9 mouse cellular contexts compared by ENCODE assay signal in genomic region chr2:167004099-167004854, GRCm38 (mm10). TPM values are rescaled to one million over a fixed set of nuclear protein-coding genes. Genes with fewer than 3 reads are reported as not detected.
DNase-seq lines count a peak whose midpoint lies in the region; ATAC-seq and TF ChIP-seq lines count a peak whose summit lies in the region.
"Had no signal": no experiment of that assay in that cellular context is flagged by ENCODE, and none has a peak within 500 bp of the region (broad histone marks: within the 10 kb centered on the region; RNA-seq: fewer than 3 reads in every experiment).

No protein-coding gene starts in this region.

- H3K79me2 ChIP-seq in MEL (ENCODE audit: control insufficient read depth, insufficient read depth, low read length, poor library complexity) = no peaks in the 10 kb centered on the region

- H3K4me2 ChIP-seq in intestine, embryonic 14.5 days (ENCODE audit: low read length) = no peak overlapping the region
- no peak overlapping the region for H3K4me2 ChIP-seq in intestine, embryonic 16.5 days (ENCODE audit: low read depth, low read length)
- H3K4me2 ChIP-seq in lung, postnatal 0 days (replicated peaks; ENCODE audit: low read depth, low read length) = no peak overlapping the region
- H3K4me2 ChIP-seq: neural tube, embryonic 12.5 days had no signal

- no peak for TF ChIP-seq POLR2A in MEL (IDR thresholded peaks at IDR 0.05; ENCODE audit: control insufficient read depth in 1 of 2, insufficient read depth in 1 of 2, low read depth in 1 of 2, low read length in 2 of 2, poor library complexity in 1 of 2)

- DNase-seq in intestine, embryonic 14.5 days (ENCODE audit: low spot score) = peak; percentile 55
- peak; percentile 87 for DNase-seq in MEL (ENCODE audit: low read depth, low spot score)
- DNase-seq in cerebellum, adult 11-12 months = peak; percentile 63
- DNase-seq in gastrocnemius, adult 2 months = peak; percentile 62
- DNase-seq in layer of hippocampus, adult 18-20 months (ENCODE audit: low spot score in 2 of 2) = peak; percentile 59 to 87
- peak; percentile 89 for DNase-seq in lung, postnatal 0 days (ENCODE audit: low spot score)
- peak; percentile 43 for DNase-seq in spleen, adult 12 weeks (ENCODE audit: low spot score)

- H3K36me3 ChIP-seq in intestine, embryonic 14.5 days (ENCODE audit: control insufficient read depth, insufficient read depth, low read length) = no peaks in the 10 kb centered on the region
- H3K36me3 ChIP-seq in intestine, embryonic 16.5 days (ENCODE audit: control insufficient read depth, insufficient read depth, low read length) = no peaks in the 10 kb centered on the region
- H3K36me3 ChIP-seq in MEL (ENCODE audit: control insufficient read depth in 1 of 2, insufficient read depth in 2 of 2, low read length in 2 of 2) = no peaks in the 10 kb centered on the region
- no peaks in the 10 kb centered on the region for H3K36me3 ChIP-seq in lung, postnatal 0 days (ENCODE audit: insufficient read depth, low read length)
- H3K36me3 ChIP-seq: neural tube, embryonic 12.5 days had no signal

- no peaks in the 10 kb centered on the region for H3K27me3 ChIP-seq in intestine, embryonic 14.5 days (replicated peaks; ENCODE audit: control insufficient read depth, insufficient read depth, low read length)
- no peaks in the 10 kb centered on the region; the same call in 1 of the 2 replicates for H3K27me3 ChIP-seq in intestine, embryonic 16.5 days (replicated peaks; ENCODE audit: control insufficient read depth, insufficient read depth, low read length)
- H3K27me3 ChIP-seq in MEL (ENCODE audit: control insufficient read depth in 1 of 2, insufficient read depth in 2 of 2, low read length in 2 of 2) = peaks cover 2 to 3% of the 10 kb centered on the region in 2 experiments; a peak in 1 of 4 replicates
- H3K27me3 ChIP-seq in lung, postnatal 0 days (replicated peaks; ENCODE audit: insufficient read depth, low read length) = no peaks in the 10 kb centered on the region
- H3K27me3 ChIP-seq: neural tube, embryonic 12.5 days had no signal

- H3K9ac ChIP-seq in intestine, embryonic 14.5 days (ENCODE audit: low read length) = no peak overlapping the region
- no peak overlapping the region for H3K9ac ChIP-seq in intestine, embryonic 16.5 days (ENCODE audit: low read depth, low read length)
- no peak overlapping the region for H3K9ac ChIP-seq in MEL (ENCODE audit: control insufficient read depth, low read depth, low read length, poor library complexity, severe bottlenecking)
- H3K9ac ChIP-seq in lung, postnatal 0 days (replicated peaks; ENCODE audit: low read depth) = no peak overlapping the region
- H3K9ac ChIP-seq: neural tube, embryonic 12.5 days had no signal

- ATAC-seq in intestine, embryonic 14.5 days (replicated peaks; ENCODE audit: low FRiP score, low TSS enrichment, low read depth) = no peak
- no peak; the same call in 1 of the 2 replicates for ATAC-seq in intestine, embryonic 16.5 days
- peak; percentile 66 for ATAC-seq in lung, postnatal 0 days

- H3K4me1 ChIP-seq in intestine, embryonic 14.5 days (replicated peaks; ENCODE audit: control insufficient read depth, insufficient read depth, low read length) = no peaks in the 10 kb centered on the region
- no peaks in the 10 kb centered on the region for H3K4me1 ChIP-seq in intestine, embryonic 16.5 days (ENCODE audit: control insufficient read depth, insufficient read depth, low read length)
- H3K4me1 ChIP-seq in MEL (ENCODE audit: control insufficient read depth in 1 of 2, insufficient read depth in 2 of 2, low read length in 2 of 2) = peaks cover 0 to 3% of the 10 kb centered on the region in 2 experiments; a peak in 2 of 4 replicates
- no peaks in the 10 kb centered on the region for H3K4me1 ChIP-seq in lung, postnatal 0 days (ENCODE audit: insufficient read depth, low read depth, low read length)
- H3K4me1 ChIP-seq: neural tube, embryonic 12.5 days had no signal

- H3K9me3 ChIP-seq in intestine, embryonic 14.5 days (ENCODE audit: control insufficient read depth, low read length) = no peaks in the 10 kb centered on the region
- no peaks in the 10 kb centered on the region for H3K9me3 ChIP-seq in intestine, embryonic 16.5 days (ENCODE audit: control insufficient read depth, low read length)
- no peaks in the 10 kb centered on the region for H3K9me3 ChIP-seq in MEL (replicated peaks; ENCODE audit: insufficient read depth, low read length)
- H3K9me3 ChIP-seq in lung, postnatal 0 days (ENCODE audit: low read length) = no peaks in the 10 kb centered on the region
- H3K9me3 ChIP-seq: neural tube, embryonic 12.5 days had no signal

- TF ChIP-seq EP300 in MEL (IDR thresholded peaks at IDR 0.05; ENCODE audit: low read depth in 1 of 2, low read length in 2 of 2) = no peak
- TF ChIP-seq EP300 in lung, postnatal 0 days (IDR thresholded peaks at IDR 0.05) = no peak

- 43% methylated on average over 8 of the region's 8 CpGs for WGBS in intestine, embryonic 14.5 days
- WGBS in intestine, embryonic 16.5 days = 43% methylated on average over 8 of the region's 8 CpGs
- 45% methylated on average over 8 of the region's 8 CpGs for WGBS in lung, postnatal 0 days

- peak; percentile 48 to 85 (median 75) for TF ChIP-seq CTCF in MEL (IDR thresholded peaks at IDR 0.05 in 2 of 3, conservative IDR thresholded peaks at IDR 0.05 in 1 of 3; ENCODE audit: control insufficient read depth in 1 of 3, insufficient read depth in 1 of 3, low read depth in 2 of 3, low read length in 3 of 3, poor library complexity in 1 of 3, severe bottlenecking in 1 of 3)
- TF ChIP-seq CTCF in gastrocnemius, adult 2 months (IDR thresholded peaks at IDR 0.05) = peak; percentile 83
- peak; percentile 87 for TF ChIP-seq CTCF in lung, postnatal 0 days (IDR thresholded peaks at IDR 0.05)

- H3K27ac ChIP-seq in intestine, embryonic 14.5 days (ENCODE audit: low read depth) = no peak overlapping the region
- H3K27ac ChIP-seq in intestine, embryonic 16.5 days (ENCODE audit: low read length) = no peak overlapping the region
- no peak overlapping the region for H3K27ac ChIP-seq in MEL (ENCODE audit: control insufficient read depth, low read depth, low read length)
- peak overlapping the region; percentile 70 for H3K27ac ChIP-seq in gastrocnemius, adult 2 months
- H3K27ac ChIP-seq in lung, postnatal 0 days (ENCODE audit: low read length) = no peak overlapping the region
- H3K27ac ChIP-seq: neural tube, embryonic 12.5 days had no signal

- intact Hi-C loops in gastrocnemius, adult 2 months (cut with DNase I) = loop anchor here (1.0 kb wide), 1 partner anchor 48 kb away; no protein-coding TSS in a partner anchor

- TF ChIP-seq RAD21 in MEL (IDR thresholded peaks at IDR 0.05; ENCODE audit: low read depth, low read length) = peak; percentile 86

- no peak overlapping the region for H3K4me3 ChIP-seq in intestine, embryonic 14.5 days (ENCODE audit: low read depth, low read length)
- no peak overlapping the region for H3K4me3 ChIP-seq in intestine, embryonic 16.5 days (ENCODE audit: low read length)
- no peak overlapping the region for H3K4me3 ChIP-seq in MEL (ENCODE audit: control insufficient read depth in 1 of 2, insufficient read depth in 1 of 2, low read depth in 2 of 2, low read length in 2 of 2)
- H3K4me3 ChIP-seq in gastrocnemius, adult 2 months = peak overlapping the region; percentile 31
- no peak overlapping the region for H3K4me3 ChIP-seq in lung, postnatal 0 days (ENCODE audit: low read depth, low read length)
- H3K4me3 ChIP-seq: neural tube, embryonic 12.5 days had no signal

TF ChIP-seq in MEL, 35 proteins besides CTCF, POLR2A, EP300 and RAD21 (continues in another document):
- TF ChIP-seq USF1 (IDR thresholded peaks at IDR 0.05; ENCODE audit: low read depth, low read length) (no peak), NRF1 (IDR thresholded peaks at IDR 0.05; ENCODE audit: insufficient read depth, low read depth, low read length, poor library complexity, severe bottlenecking) (no peak), MYB (IDR thresholded peaks at IDR 0.05; ENCODE audit: low read depth, low read length) (no peak), TAL1 (IDR thresholded peaks at IDR 0.05; ENCODE audit: low read length) (no peak), ETS1 (IDR thresholded peaks at IDR 0.05; ENCODE audit: low read depth, low read length) (no peak), GATA1 (IDR thresholded peaks at IDR 0.05; ENCODE audit: low read depth, low read length) (no peak), MEF2A (IDR thresholded peaks at IDR 0.05; ENCODE audit: extremely low read depth, insufficient replicate concordance, low read depth, low read length, poor library complexity, severe bottlenecking) (no peak)

RNA-seq across cellular contexts. Expression of gene Stau1, which starts 8.2 kb away (rescaled TPM):
- polyA plus RNA-seq in intestine, embryonic 14.5 days (2014; fragmentation: Nextera tagmentation; extraction: Ambion mirVana) = 68.8 and 77.3 TPM in 2 replicates
- 60.2 and 61.2 TPM in 2 replicates for polyA plus RNA-seq in intestine, embryonic 16.5 days (2015; fragmentation: Nextera tagmentation; extraction: Ambion mirVana)
- 14.3 and 15.1 TPM in 2 replicates for total RNA-seq in MEL (2012; rRNA removed)
- 10 to 100 TPM in 1 of 2 experiments, not detected in 1; 48.1 TPM for polyA plus RNA-seq in MEL (2012; ENCODE audit: insufficient read depth in 1 of 2, insufficient read length in 2 of 2, low read depth in 1 of 2, low replicate concordance in 2 of 2, missing spikeins in 1 of 2)
- 10 to 100 TPM; 35.3 to 37.0 TPM for total RNA-seq in gastrocnemius, adult 2 months (2021)
- total RNA-seq in layer of hippocampus, adult 18-20 months (2021) = 10 to 100 TPM; 64.0 to 69.7 TPM
- polyA plus RNA-seq in lung, postnatal 0 days (2015; fragmentation: Nextera tagmentation; extraction: Ambion mirVana) = 48.3 and 55.0 TPM in 2 replicates

RNA-seq across cellular contexts. Expression of gene Ddx27, which starts 10.7 kb away (rescaled TPM):
- polyA plus RNA-seq in intestine, embryonic 14.5 days (2014; fragmentation: Nextera tagmentation; extraction: Ambion mirVana) = 47.0 and 50.9 TPM in 2 replicates
- 40.9 and 45.7 TPM in 2 replicates for polyA plus RNA-seq in intestine, embryonic 16.5 days (2015; fragmentation: Nextera tagmentation; extraction: Ambion mirVana)
- total RNA-seq in MEL (2012; rRNA removed) = 125 and 143 TPM in 2 replicates
- 100 to 1,000 TPM in 1 of 2 experiments, 10 to 100 TPM in 1; 61.7 to 181 TPM for polyA plus RNA-seq in MEL (2012; ENCODE audit: insufficient read depth in 1 of 2, insufficient read length in 2 of 2, low read depth in 1 of 2, low replicate concordance in 2 of 2, missing spikeins in 1 of 2)
- 10 to 100 TPM in 1 of 2 experiments, 1 to 10 TPM in 1; 9.3 to 10.1 TPM for total RNA-seq in gastrocnemius, adult 2 months (2021)
- total RNA-seq in layer of hippocampus, adult 18-20 months (2021) = 10 to 100 TPM; 26.8 to 31.4 TPM
- 21.8 and 21.9 TPM in 2 replicates for polyA plus RNA-seq in lung, postnatal 0 days (2015; fragmentation: Nextera tagmentation; extraction: Ambion mirVana)

RNA-seq across cellular contexts. Expression of gene Znfx1, which starts 58.5 kb away (rescaled TPM):
- polyA plus RNA-seq in intestine, embryonic 14.5 days (2014; fragmentation: Nextera tagmentation; extraction: Ambion mirVana) = 7.1 and 7.2 TPM in 2 replicates
- 6.5 and 9.8 TPM in 2 replicates for polyA plus RNA-seq in intestine, embryonic 16.5 days (2015; fragmentation: Nextera tagmentation; extraction: Ambion mirVana)
- 12.1 and 15.6 TPM in 2 replicates for total RNA-seq in MEL (2012; rRNA removed)
- 10 to 100 TPM in 1 of 2 experiments, not detected in 1; 17.1 TPM for polyA plus RNA-seq in MEL (2012; ENCODE audit: insufficient read depth in 1 of 2, insufficient read length in 2 of 2, low read depth in 1 of 2, low replicate concordance in 2 of 2, missing spikeins in 1 of 2)
- 10 to 100 TPM; 25.2 to 25.8 TPM for total RNA-seq in gastrocnemius, adult 2 months (2021)
- total RNA-seq in layer of hippocampus, adult 18-20 months (2021) = 10 to 100 TPM; 45.8 to 49.9 TPM
- polyA plus RNA-seq in lung, postnatal 0 days (2015; fragmentation: Nextera tagmentation; extraction: Ambion mirVana) = 9.8 and 9.9 TPM in 2 replicates
